Mouse (Mus musculus) cerebellum, adult 2 months (tissue): Measurements from ENCODE around the gene Tsga10ip. TPM values are rescaled to one million over a fixed set of nuclear protein-coding genes. Genes with fewer than 3 reads are reported as not detected.

Experiments
- DNase-seq, 2 experiments: peaks; one replicate each; pipeline ENCODE4 v3.0.0; 2021
- H3K27ac ChIP-seq: fragments of 200-500 bp; 2 replicates; pipeline ENCODE4 v1.5.1; 2012; ENCODE audit warnings: low read length, control low read depth, inconsistent platforms; ENCODE audit not compliant: insufficient read depth
- H3K27me3 ChIP-seq: fragments of 200-500 bp; 2 replicates; pipeline ENCODE4 v1.6.1; 2012; ENCODE audit warnings: inconsistent platforms, mild to moderate bottlenecking, low read length, moderate library complexity; ENCODE audit not compliant: control insufficient read depth, insufficient read depth
- H3K4me1 ChIP-seq: fragments of 200-500 bp; 2 replicates; pipeline ENCODE4 v1.6.1; 2011; ENCODE audit warnings: low read length; ENCODE audit not compliant: control insufficient read depth, insufficient read depth
- H3K4me3 ChIP-seq: fragments of 200-500 bp; replicated peaks from 2 replicates; pipeline ENCODE3; 2011; ENCODE audit warnings: mild to moderate bottlenecking, low read depth, low read length, control low read depth; ENCODE audit not compliant: insufficient read depth
- CTCF ChIP-seq: fragments of 200-500 bp; IDR thresholded peaks from 2 replicates; pipeline ENCODE4 v1.5.1; 2011; ENCODE audit warnings: low read depth, mild to moderate bottlenecking, control low read depth, low read length, moderate library complexity, borderline replicate concordance; ENCODE audit not compliant: insufficient read depth
- POLR2A ChIP-seq: fragments of 200-500 bp; IDR thresholded peaks from 2 replicates; pipeline ENCODE4 v1.6.1; 2011; ENCODE audit warnings: low read length, control low read depth, borderline replicate concordance; ENCODE audit not compliant: insufficient read depth
- WGBS: fragments of 180-500 bp; shearing (Covaris S2); methylation state at CpG from one replicate; pipeline ENCODE4 v1.1.7; 2018; 5-methylcytosine and 5-hydroxymethylcytosine counted together
- polyA plus RNA-seq: library from polyadenylated mRNA; depleted of rRNA; stranded (reverse); fragments of >200 nt; gene quantifications from 2 replicates; pipeline ENCODE4 v1.2.3, GENCODE M21; 2012

Tsga10ip gene
- polyA plus RNA-seq, 1 experiment = not detected

DNA sequence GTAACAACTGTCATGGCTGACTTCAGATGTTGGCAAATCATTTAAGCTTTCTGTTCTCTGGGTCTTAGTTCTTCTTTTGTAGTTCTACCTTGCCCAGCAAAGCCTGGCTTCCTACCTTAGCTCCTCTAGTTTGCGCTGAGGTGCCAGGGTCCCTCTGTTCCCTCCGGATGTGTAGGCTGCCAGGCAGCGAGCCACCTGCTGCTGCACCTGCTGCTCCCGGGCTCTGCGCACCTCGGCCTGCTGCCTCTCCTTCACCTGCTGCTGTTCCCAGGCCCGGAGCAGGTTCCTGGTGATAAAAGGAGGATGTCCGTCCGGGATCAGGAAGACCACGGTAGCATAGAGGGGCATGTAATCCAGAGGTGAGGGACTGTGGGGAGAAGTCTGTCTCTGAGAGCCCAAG is 8.2 kb downstream of the Tsga10ip start:
- DNase-seq = peak; percentile 66 to 73
- TF ChIP-seq CTCF = no peak
- no peak for TF ChIP-seq POLR2A
- Histone ChIP-seq H3K4me3 (no peak overlapping the region), H3K4me1 (peaks cover 22% of the 10 kb centered on the region; the same call in 1 of the 2 replicates), H3K27me3 (no peaks in the 10 kb centered on the region), H3K27ac (peak overlapping the region; percentile 35)
- WGBS = 7% methylated on average over 10 of the region's 10 CpGs

- peak; percentile 74 to 79 for DNase-seq
- WGBS = 15% methylated on average over 4 of the region's 4 CpGs
These were observed 9.4 kb downstream of the Tsga10ip start for GRCm38 (mm10) chr19:5392892-5393291.

GRCm38 (mm10) chr19:5390416-5390815 is 11.9 kb downstream of the Tsga10ip start:
- 82% methylated on average over 8 of the region's 8 CpGs for WGBS
- H3K4me3 ChIP-seq = no peak overlapping the region
- H3K27ac ChIP-seq = no peak overlapping the region
- H3K27me3 ChIP-seq = no peaks in the 10 kb centered on the region
- H3K4me1 ChIP-seq = peaks cover 26% of the 10 kb centered on the region
- no peak for DNase-seq
- no peak for TF ChIP-seq CTCF
- TF ChIP-seq POLR2A = no peak

More at GRCm38 (mm10) chr19:5392892-5393291, 9.4 kb downstream of the Tsga10ip start:
- Histone ChIP-seq H3K4me1 (peaks cover 22% of the 10 kb centered on the region; the same call in 1 of the 2 replicates), H3K4me3 (no peak overlapping the region), H3K27ac (no peak overlapping the region), H3K27me3 (no peaks in the 10 kb centered on the region)
- no peak for TF ChIP-seq POLR2A
- TF ChIP-seq CTCF = no peak

DNA sequence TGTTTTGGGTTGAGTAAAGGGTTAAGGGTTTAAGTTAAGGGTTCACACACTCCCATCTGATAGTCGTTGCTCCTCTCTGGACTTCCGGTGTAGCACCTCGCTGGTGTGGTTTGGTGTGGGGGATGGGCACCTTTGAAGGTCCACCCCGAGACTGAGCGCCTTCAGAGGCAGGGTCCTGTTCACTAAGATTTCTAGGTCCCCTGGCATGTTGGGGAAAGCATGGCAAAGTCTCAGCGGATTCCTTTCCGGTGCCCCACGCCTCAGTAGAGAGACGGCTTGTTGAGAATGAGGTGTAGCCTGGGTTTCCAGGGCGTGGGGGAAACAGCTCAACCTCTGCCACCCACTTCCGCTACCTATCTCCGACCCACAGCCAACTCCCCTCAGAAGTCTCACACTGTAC is 12.7 kb downstream of the Tsga10ip start:
- no peak for TF ChIP-seq POLR2A
- TF ChIP-seq CTCF = no peak
- 41% methylated on average over 12 of the region's 12 CpGs for whole genome bisulfite sequencing

DNA sequence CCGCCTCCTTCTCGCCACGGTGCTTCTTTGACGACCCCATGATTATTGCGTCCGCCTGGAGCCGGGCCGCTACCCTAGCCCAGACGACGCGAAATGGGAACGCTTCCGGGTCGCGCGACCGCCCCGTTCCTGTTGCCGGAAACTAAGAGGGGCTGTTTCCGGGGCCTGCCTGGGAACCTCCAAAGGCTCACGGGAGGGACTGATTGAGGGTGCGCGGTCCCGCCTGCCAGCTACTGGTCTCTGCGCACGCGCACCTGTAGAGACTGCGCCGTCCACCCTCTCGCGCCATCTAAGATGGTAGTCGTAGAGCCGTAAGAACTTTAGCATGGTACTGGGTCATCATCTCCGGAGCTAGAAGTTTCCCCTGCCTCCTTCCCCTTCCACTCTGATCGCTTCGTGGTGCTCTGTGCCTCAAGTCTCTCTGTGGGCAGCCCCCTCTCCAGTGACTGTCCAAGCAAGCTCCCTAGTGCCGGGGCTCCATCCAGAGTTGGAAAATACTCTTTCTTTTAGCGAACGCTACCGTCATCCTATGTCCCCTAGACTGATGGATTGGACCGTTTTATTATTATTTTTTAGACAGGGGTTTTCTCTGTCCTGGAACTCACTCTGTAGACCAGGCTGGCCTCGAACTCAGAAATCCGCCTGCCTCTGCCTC is 13.6 kb downstream of the Tsga10ip start, which contains the start of gene Sart1:
Gene Sart1, minus strand, starts transcription at position 116 of the 655 bp plus-strand sequence.
- peak within 1 kb of the TSS; percentile 98 for H3K4me3 ChIP-seq
- no peaks in the 10 kb centered on the region for H3K27me3 ChIP-seq
- WGBS = 2% methylated on average over 43 of the region's 43 CpGs
- DNase-seq = peak; percentile 95 to 98
- H3K4me1 ChIP-seq = peaks cover 16% of the 10 kb centered on the region
- H3K27ac ChIP-seq = peak within 1 kb of the TSS; percentile 92
- no peak for TF ChIP-seq CTCF
- peak; percentile 94 for TF ChIP-seq POLR2A

More for the DNA sequence above, 12.7 kb downstream of the Tsga10ip start:
- DNase-seq = no peak
- Histone ChIP-seq H3K27ac (peak overlapping the region; percentile 52; the same call in 1 of the 2 replicates), H3K4me3 (peak overlapping the region; percentile 98), H3K27me3 (no peaks in the 10 kb centered on the region), H3K4me1 (peaks cover 23% of the 10 kb centered on the region)

- no peak for DNase-seq
- WGBS = under 1% methylated on average over 41 of the region's 43 CpGs
- peak overlapping the region; percentile 98 for H3K4me3 ChIP-seq
- H3K4me1 ChIP-seq = peaks cover 13% of the 10 kb centered on the region
- H3K27ac ChIP-seq = peak overlapping the region; percentile 50; the same call in 1 of the 2 replicates
- TF ChIP-seq POLR2A = no peak
- no peak for TF ChIP-seq CTCF
- H3K27me3 ChIP-seq = no peaks in the 10 kb centered on the region
These were observed 14.3 kb downstream of the Tsga10ip start for GRCm38 (mm10) chr19:5388011-5388441.

DNA sequence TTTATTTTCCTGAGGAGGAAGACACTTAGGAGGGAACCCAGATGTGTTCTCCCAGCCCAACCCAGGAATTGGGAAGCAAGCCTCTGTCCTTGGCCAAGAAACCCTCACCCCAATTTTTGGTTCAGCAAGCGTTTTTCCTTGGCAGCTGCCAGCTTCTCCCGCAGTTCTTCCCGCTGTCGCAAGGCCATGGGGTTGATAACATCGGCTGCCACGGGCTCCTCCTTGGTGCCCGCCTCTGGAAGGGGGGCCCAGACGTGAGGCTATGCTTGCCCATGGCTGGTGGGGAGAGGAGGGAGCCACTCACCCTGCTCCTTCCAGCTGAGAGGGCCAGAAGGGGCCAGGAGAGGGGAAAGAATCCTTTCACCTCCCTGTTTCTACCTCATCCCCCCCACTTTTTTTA is 17.6 kb downstream of the Tsga10ip start:
- no peak for TF ChIP-seq POLR2A
- TF ChIP-seq CTCF = no peak
- no peak for DNase-seq
- H3K4me3 ChIP-seq = no peak overlapping the region
- H3K4me1 ChIP-seq = peaks cover 6% of the 10 kb centered on the region
- no peaks in the 10 kb centered on the region for H3K27me3 ChIP-seq
- H3K27ac ChIP-seq = no peak overlapping the region
- 75% methylated on average over 8 of the region's 8 CpGs for WGBS

- no peaks in the 10 kb centered on the region for H3K27me3 ChIP-seq
- peaks cover 5% of the 10 kb centered on the region for H3K4me1 ChIP-seq
- TF ChIP-seq POLR2A (no peak), CTCF (no peak)
- no peak for DNase-seq
- H3K4me3 ChIP-seq = no peak overlapping the region
- no peak overlapping the region for H3K27ac ChIP-seq
- WGBS = 94% methylated on average over 12 of the region's 12 CpGs
These were observed 19.0 kb downstream of the Tsga10ip start for GRCm38 (mm10) chr19:5383326-5383725.
